ENCODE assay signal across 25 mouse cellular contexts in genomic region chr3:37904188-37904587, GRCm38 (mm10).
"Had no signal": no experiment of that assay in that cellular context is flagged by ENCODE, and none has a peak within 500 bp of the region (broad histone marks: within the 10 kb centered on the region; RNA-seq: fewer than 3 reads in every experiment).

No protein-coding gene starts in this region.

- DNase-seq: cerebellum, adult 18-20 months; cerebellum, adult 2 months; cerebellum, adult 8-10 months; cerebellum, adult 9-10 months; cerebellum, adult 9-11 months; cerebellum, postnatal 10 days; cerebellum, postnatal 14 days; cerebellum, postnatal 25 days; cerebellum, postnatal 36 days; embryo, embryonic 11 days; forebrain, postnatal 0 days; gastrocnemius, postnatal 10 days; gastrocnemius, postnatal 36 days had no signal

- H3K36me3 ChIP-seq: embryonic facial prominence, embryonic 10.5 days; embryonic facial prominence, embryonic 12.5 days; embryonic facial prominence, embryonic 13.5 days; embryonic facial prominence, embryonic 15.5 days; forebrain, embryonic 10.5 days; forebrain, embryonic 12.5 days; forebrain, embryonic 15.5 days had no signal

- H3K27ac ChIP-seq: embryonic facial prominence, embryonic 10.5 days; embryonic facial prominence, embryonic 12.5 days; embryonic facial prominence, embryonic 13.5 days; embryonic facial prominence, embryonic 15.5 days; forebrain, embryonic 10.5 days; forebrain, embryonic 12.5 days; forebrain, embryonic 13.5 days; forebrain, embryonic 15.5 days; heart, adult 2 months had no signal

- H3K27me3 ChIP-seq: embryonic facial prominence, embryonic 12.5 days; embryonic facial prominence, embryonic 13.5 days; embryonic facial prominence, embryonic 15.5 days; forebrain, embryonic 12.5 days; forebrain, embryonic 15.5 days had no signal

- H3K4me2 ChIP-seq: embryonic facial prominence, embryonic 12.5 days; embryonic facial prominence, embryonic 13.5 days; embryonic facial prominence, embryonic 15.5 days; forebrain, embryonic 12.5 days; forebrain, embryonic 13.5 days; forebrain, embryonic 15.5 days had no signal

- H3K4me1 ChIP-seq: forebrain, embryonic 15.5 days had no signal

- ATAC-seq: forebrain, embryonic 13.5 days; forebrain, embryonic 14.5 days; forebrain, embryonic 15.5 days; forebrain, embryonic 16.5 days; forebrain, postnatal 0 days had no signal

- H3K9me3 ChIP-seq: embryonic facial prominence, embryonic 10.5 days; embryonic facial prominence, embryonic 12.5 days; embryonic facial prominence, embryonic 13.5 days; embryonic facial prominence, embryonic 15.5 days; forebrain, embryonic 10.5 days; forebrain, embryonic 12.5 days; forebrain, embryonic 13.5 days; forebrain, embryonic 15.5 days had no signal

- H3K4me3 ChIP-seq: embryonic facial prominence, embryonic 10.5 days; embryonic facial prominence, embryonic 12.5 days; embryonic facial prominence, embryonic 13.5 days; embryonic facial prominence, embryonic 15.5 days; erythroblast, embryonic 14.5 days; forebrain, embryonic 10.5 days; forebrain, embryonic 12.5 days; forebrain, embryonic 13.5 days; forebrain, embryonic 15.5 days; heart, adult 2 months had no signal

- H3K9ac ChIP-seq: embryonic facial prominence, embryonic 12.5 days; embryonic facial prominence, embryonic 13.5 days; embryonic facial prominence, embryonic 15.5 days; forebrain, embryonic 12.5 days; forebrain, embryonic 13.5 days; forebrain, embryonic 15.5 days; forebrain, postnatal 0 days had no signal
